Mouse (Mus musculus) embryonic fibroblast, embryonic 13.5 days (primary cell): ENCODE measurements at regions not wholly inside any gene's neighbourhood (a gene's known extent, or its start where the extent isn't known, plus 50 kb on each side); places are given as distances from the start of the nearest gene placed in this dataset.

Experiments used
- CTCF ChIP-seq: IDR thresholded peaks from 2 replicates; pipeline ENCODE4 v1.5.1; 2011; ENCODE audit warnings: mild to moderate bottlenecking, control low read depth, low read length, moderate library complexity, borderline replicate concordance; ENCODE audit not compliant: insufficient read depth
- POLR2A ChIP-seq: IDR thresholded peaks from 2 replicates; pipeline ENCODE4 v1.6.1; 2011; ENCODE audit warnings: low read depth, mild to moderate bottlenecking, control low read depth, low read length, moderate library complexity

DNA sequence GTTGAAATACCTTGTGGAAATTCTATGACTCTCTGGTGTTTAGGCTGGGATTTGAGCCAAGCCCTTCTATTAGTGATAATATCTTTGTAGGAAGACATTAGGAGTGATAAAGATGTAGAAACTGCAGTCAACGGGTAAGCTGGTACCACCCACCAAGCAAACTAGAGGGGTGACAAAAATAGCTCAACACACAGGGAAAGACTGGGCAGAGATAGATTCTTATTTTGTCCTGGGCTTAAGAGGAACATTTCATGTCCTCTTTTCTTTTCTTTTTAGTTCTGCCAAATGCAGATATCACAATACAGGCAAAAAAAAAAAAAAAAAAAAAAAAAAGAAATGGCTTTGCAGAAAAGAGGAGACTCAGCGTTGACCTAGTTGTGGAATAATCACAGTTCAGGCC is 294.1 kb upstream of the Cwc22 start:
- TF ChIP-seq CTCF (no peak), POLR2A (no peak)
